Mouse (Mus musculus): ENCODE data around the gene Dab1. TPM values are rescaled to one million over a fixed set of nuclear protein-coding genes. Genes with fewer than 3 reads are reported as not detected.

Dab1 gene
- polyA plus RNA-seq, 1 experiment from 2014 or later, result 9.8 TPM

DNA sequence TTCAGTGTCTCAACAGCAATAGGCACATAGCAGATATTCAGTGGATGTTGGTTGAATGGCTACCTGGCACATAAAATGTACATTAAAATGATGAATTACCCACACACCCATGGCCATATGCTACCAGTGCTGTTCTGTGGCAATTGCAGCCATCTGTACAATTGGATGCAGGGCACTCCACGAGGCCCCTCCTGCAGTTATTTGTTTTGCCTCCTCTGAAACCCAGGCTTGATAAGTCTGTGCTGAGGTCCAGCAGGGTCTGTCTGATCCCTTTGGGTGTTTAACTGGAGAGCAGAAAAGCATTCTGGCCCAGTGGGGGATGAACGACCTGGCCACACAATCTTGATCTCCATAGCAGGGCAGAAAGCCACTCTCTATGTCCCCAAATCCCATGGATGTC lies 796.3 kb downstream of the Dab1 start:
- H3K36me3 ChIP-seq, result no peaks in the 10 kb centered on the region
- H3K4me1 ChIP-seq, result peaks cover 10% of the 10 kb centered on the region
- H3K27ac ChIP-seq, result no peak overlapping the region
- H3K4me3 ChIP-seq, result no peak overlapping the region
- no peak for DNase-seq (ENCODE audit: low spot score)
- WGBS, result 38% methylated on average over 2 of the region's 2 CpGs
- H3K9me3 ChIP-seq (replicated peaks), result no peaks in the 10 kb centered on the region
- no peaks in the 10 kb centered on the region for H3K27me3 ChIP-seq (ENCODE audit: low read depth, poor library complexity, severe bottlenecking)

GRCm38 (mm10) chr4:104418354-104418753 lies 799.2 kb downstream of the Dab1 start:
- WGBS, result 95% methylated on average over 2 of the region's 2 CpGs
- Histone ChIP-seq H3K4me3 (no peak overlapping the region), H3K27me3 (ENCODE audit: low read depth, poor library complexity, severe bottlenecking) (no peaks in the 10 kb centered on the region), H3K27ac (no peak overlapping the region), H3K9me3 (replicated peaks) (no peaks in the 10 kb centered on the region), H3K4me1 (peaks cover 10% of the 10 kb centered on the region), H3K36me3 (no peaks in the 10 kb centered on the region)
- DNase-seq (ENCODE audit: low spot score), result no peak

- DNase-seq (ENCODE audit: low spot score), result no peak
- Histone ChIP-seq H3K9me3 (replicated peaks) (no peaks in the 10 kb centered on the region), H3K4me1 (0 out of 2 replicates have a peak, but pooled peaks cover under 1% of the 10 kb centered on the region), H3K27ac (no peak overlapping the region), H3K36me3 (no peaks in the 10 kb centered on the region), H3K4me3 (no peak overlapping the region), H3K27me3 (ENCODE audit: low read depth, poor library complexity, severe bottlenecking) (no peaks in the 10 kb centered on the region)
- WGBS, result 96% methylated on average over 12 of the region's 12 CpGs
Measured at GRCm38 (mm10) chr4:104420983-104421680, 802.0 kb downstream of the Dab1 start.

- no peak overlapping the region for H3K27ac ChIP-seq
- 92% methylated on average over 7 of the region's 7 CpGs for WGBS
- H3K4me1 ChIP-seq, result no peaks in the 10 kb centered on the region
- H3K27me3 ChIP-seq (ENCODE audit: low read depth, poor library complexity, severe bottlenecking), result no peaks in the 10 kb centered on the region
- H3K9me3 ChIP-seq (replicated peaks), result no peaks in the 10 kb centered on the region
- no peak overlapping the region for H3K4me3 ChIP-seq
- DNase-seq (ENCODE audit: low spot score), result no peak
- H3K36me3 ChIP-seq, result no peaks in the 10 kb centered on the region
Measured at GRCm38 (mm10) chr4:104429127-104429526, 810.0 kb downstream of the Dab1 start.

GRCm38 (mm10) chr4:104431231-104431855 lies 812.2 kb downstream of the Dab1 start:
- H3K9me3 ChIP-seq (replicated peaks), result no peaks in the 10 kb centered on the region
- H3K4me1 ChIP-seq, result no peaks in the 10 kb centered on the region
- no peaks in the 10 kb centered on the region for H3K27me3 ChIP-seq (ENCODE audit: low read depth, poor library complexity, severe bottlenecking)
- DNase-seq (ENCODE audit: low spot score), result no peak
- WGBS, result 84% methylated on average over 7 of the region's 7 CpGs
- H3K36me3 ChIP-seq, result no peaks in the 10 kb centered on the region
- no peak overlapping the region for H3K27ac ChIP-seq
- no peak overlapping the region for H3K4me3 ChIP-seq

DNA sequence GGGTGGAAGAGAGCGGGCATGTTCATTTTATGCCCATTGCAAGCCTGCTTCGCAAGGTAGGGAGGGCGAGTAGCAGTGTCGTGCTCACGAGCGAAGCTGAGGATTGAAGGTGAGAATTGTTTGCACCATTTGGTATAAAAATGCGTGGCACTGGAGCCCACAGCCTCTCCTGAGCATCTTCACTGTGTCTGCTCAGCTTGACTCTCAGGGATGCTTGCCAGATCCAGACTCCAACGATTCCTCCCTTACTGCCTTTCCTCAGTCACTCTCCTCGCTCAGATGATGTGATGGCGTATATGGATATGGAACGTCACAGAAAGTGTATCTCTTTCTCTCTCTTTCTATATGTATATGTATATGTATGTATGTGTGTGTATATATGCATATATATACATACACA lies 813.0 kb downstream of the Dab1 start:
- H3K9me3 ChIP-seq (replicated peaks), result no peaks in the 10 kb centered on the region
- WGBS, result 88% methylated on average over 11 of the region's 11 CpGs
- H3K4me3 ChIP-seq, result no peak overlapping the region
- no peaks in the 10 kb centered on the region for H3K27me3 ChIP-seq (ENCODE audit: low read depth, poor library complexity, severe bottlenecking)
- DNase-seq (ENCODE audit: low spot score), result no peak
- no peaks in the 10 kb centered on the region for H3K36me3 ChIP-seq
- no peak overlapping the region for H3K27ac ChIP-seq
- peaks cover 4% of the 10 kb centered on the region for H3K4me1 ChIP-seq

GRCm38 (mm10) chr4:104435736-104436135 lies 816.6 kb downstream of the Dab1 start:
- DNase-seq (ENCODE audit: low spot score), result no peak
- H3K4me3 ChIP-seq, result no peak overlapping the region
- no peaks in the 10 kb centered on the region for H3K9me3 ChIP-seq (replicated peaks)
- no peak overlapping the region for H3K27ac ChIP-seq
- WGBS, result 91% methylated on average over 5 of the region's 5 CpGs
- no peaks in the 10 kb centered on the region for H3K27me3 ChIP-seq (ENCODE audit: low read depth, poor library complexity, severe bottlenecking)
- peaks cover 15% of the 10 kb centered on the region for H3K4me1 ChIP-seq
- no peaks in the 10 kb centered on the region for H3K36me3 ChIP-seq

DNA sequence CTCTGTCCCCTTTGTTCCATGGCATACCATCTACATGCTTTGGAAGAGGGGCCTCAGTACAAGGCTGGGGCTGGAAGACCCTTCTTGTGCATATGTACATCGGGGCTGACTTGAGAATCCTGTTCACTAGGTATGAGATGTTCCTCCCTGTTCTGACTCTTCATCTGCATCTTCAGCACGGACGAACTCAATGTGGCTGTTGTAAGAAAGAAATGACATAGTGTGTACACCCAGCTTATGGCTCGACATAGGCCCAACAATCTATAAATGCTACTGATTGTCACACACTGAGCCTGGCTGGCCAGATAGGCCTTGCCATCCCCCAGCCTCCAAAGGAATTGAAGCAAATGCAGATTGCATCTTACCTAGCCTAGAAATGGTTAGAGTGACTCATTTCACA lies 817.3 kb downstream of the Dab1 start:
- Histone ChIP-seq H3K27me3 (ENCODE audit: low read depth, poor library complexity, severe bottlenecking) (no peaks in the 10 kb centered on the region), H3K36me3 (no peaks in the 10 kb centered on the region), H3K27ac (no peak overlapping the region), H3K9me3 (replicated peaks) (no peaks in the 10 kb centered on the region), H3K4me1 (peaks cover 15% of the 10 kb centered on the region), H3K4me3 (no peak overlapping the region)
- DNase-seq (ENCODE audit: low spot score), result no peak
- 87% methylated on average over 4 of the region's 4 CpGs for WGBS

DNA sequence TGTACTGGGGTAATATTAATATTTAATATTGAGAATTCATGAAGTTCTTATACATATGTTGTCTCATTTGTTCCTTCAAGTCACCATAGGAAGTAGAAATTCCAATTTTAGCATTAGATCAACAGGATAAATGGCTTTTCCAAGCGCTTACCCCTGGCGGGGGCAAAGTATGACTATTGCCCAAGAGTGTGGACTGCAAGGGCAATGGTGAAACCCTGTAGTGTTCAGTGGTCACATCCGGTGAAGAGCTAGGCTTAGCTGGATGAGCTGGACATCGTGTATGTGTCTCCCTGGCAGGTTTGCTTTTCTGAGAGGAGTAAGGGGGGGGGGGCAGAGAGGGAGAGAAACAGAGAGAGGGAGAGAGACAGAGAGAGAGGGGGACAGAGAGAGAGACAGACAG lies 819.6 kb downstream of the Dab1 start:
- Histone ChIP-seq H3K27ac (no peak overlapping the region), H3K27me3 (ENCODE audit: low read depth, poor library complexity, severe bottlenecking) (no peaks in the 10 kb centered on the region), H3K4me1 (peaks cover 20% of the 10 kb centered on the region), H3K4me3 (no peak overlapping the region), H3K9me3 (replicated peaks) (no peaks in the 10 kb centered on the region), H3K36me3 (no peaks in the 10 kb centered on the region)
- WGBS, result 94% methylated on average over 4 of the region's 4 CpGs
- DNase-seq (ENCODE audit: low spot score), result no peak

DNA sequence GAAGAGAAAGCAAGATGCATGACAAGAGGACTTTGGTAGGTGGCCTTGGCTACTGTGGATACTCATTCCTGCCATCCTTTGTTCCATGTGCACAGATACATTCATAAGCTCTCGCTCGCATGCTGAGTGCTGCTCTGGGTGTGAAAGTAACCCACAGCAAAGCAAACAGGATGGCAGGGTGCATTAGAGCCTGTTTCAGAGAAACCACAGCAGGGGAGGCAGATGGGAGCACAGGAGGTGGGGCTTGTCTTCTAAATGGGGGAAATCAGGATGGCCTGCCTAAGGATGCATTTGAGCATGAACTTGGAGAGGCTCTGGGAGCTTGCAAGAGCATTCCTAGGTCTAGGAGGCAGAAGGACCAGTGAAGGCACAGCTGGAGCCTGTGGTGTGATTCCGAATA lies 820.5 kb downstream of the Dab1 start:
- H3K27me3 ChIP-seq (ENCODE audit: low read depth, poor library complexity, severe bottlenecking), result no peaks in the 10 kb centered on the region
- H3K36me3 ChIP-seq, result no peaks in the 10 kb centered on the region
- no peaks in the 10 kb centered on the region for H3K9me3 ChIP-seq (replicated peaks)
- no peak for DNase-seq (ENCODE audit: low spot score)
- H3K4me3 ChIP-seq, result no peak overlapping the region
- no peak overlapping the region; the same call in 1 of the 2 replicates for H3K27ac ChIP-seq
- peaks cover 24% of the 10 kb centered on the region for H3K4me1 ChIP-seq
- 84% methylated on average over 3 of the region's 3 CpGs for WGBS

DNA sequence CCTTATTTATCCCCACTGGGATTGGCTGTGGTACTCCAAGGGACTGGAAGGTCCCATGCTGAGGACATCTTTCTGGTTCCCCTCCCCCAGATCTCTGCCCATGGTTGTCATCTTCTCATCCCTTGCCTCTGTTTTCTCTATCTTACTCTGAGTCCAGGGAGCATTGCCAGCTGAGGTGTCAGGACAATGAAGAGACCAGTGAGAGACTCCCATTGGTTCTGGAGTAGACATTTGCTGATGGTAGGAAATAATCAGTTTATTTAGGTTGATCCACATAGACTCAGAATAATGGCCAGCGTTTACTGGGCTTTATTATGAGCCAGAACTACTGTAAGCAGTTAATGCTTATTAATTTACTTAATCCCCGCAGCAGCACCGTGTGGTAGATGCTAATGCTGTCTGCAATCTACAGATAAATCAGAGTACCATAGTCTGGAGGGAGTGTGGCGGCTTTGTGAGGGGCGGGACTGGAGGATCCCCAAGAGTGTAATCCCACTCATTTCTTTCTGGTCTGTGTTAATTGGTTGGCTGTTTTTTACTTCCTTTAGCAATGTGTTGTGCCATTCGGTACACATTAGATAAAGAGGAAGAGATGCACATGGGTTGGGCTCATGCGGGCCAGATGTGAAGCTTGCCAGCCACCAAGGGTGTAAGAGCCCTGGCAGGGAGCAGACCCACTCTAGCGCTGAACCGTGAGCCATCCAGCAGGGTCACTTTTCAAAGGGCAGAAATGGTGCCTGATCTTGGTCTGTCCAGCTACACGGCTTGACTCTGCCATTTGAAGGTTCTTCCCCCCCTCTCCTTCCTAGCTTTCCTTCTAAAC lies 824.0 kb downstream of the Dab1 start:
- Histone ChIP-seq H3K36me3 (no peaks in the 10 kb centered on the region), H3K4me1 (peaks cover 13% of the 10 kb centered on the region), H3K27ac (no peak overlapping the region), H3K27me3 (ENCODE audit: low read depth, poor library complexity, severe bottlenecking) (no peaks in the 10 kb centered on the region), H3K9me3 (replicated peaks) (no peaks in the 10 kb centered on the region), H3K4me3 (no peak overlapping the region)
- WGBS, result 78% methylated on average over 10 of the region's 10 CpGs
- DNase-seq (ENCODE audit: low spot score), result no peak

DNA sequence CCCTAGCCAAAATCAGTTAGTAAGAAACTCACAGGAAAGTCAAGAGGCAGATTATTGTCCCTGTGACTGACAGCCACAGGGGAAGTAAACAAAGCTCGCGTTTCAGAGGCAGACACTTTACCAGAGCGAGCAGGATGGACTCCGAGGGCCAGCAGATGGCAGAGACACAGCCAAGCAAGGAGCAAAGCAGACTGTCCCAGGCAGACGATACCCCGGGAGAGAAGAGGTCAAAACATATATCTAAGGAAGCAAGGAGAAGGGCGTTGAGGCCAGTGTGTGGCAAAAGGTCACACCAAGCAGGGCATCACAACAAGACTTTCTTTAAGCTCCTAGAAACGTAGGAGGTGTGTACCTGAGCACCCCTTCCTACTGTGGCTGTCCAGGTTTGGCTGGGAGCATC lies 824.6 kb downstream of the Dab1 start:
- peaks cover 11% of the 10 kb centered on the region for H3K4me1 ChIP-seq
- H3K4me3 ChIP-seq, result no peak overlapping the region
- H3K27ac ChIP-seq, result no peak overlapping the region
- no peaks in the 10 kb centered on the region for H3K27me3 ChIP-seq (ENCODE audit: low read depth, poor library complexity, severe bottlenecking)
- no peaks in the 10 kb centered on the region for H3K36me3 ChIP-seq
- WGBS, result 38% methylated on average over 8 of the region's 8 CpGs
- DNase-seq (ENCODE audit: low spot score), result no peak
- H3K9me3 ChIP-seq (replicated peaks), result no peaks in the 10 kb centered on the region

- no peaks in the 10 kb centered on the region for H3K36me3 ChIP-seq
- no peak for DNase-seq (ENCODE audit: low spot score)
- H3K4me1 ChIP-seq, result peaks cover 11% of the 10 kb centered on the region
- 90% methylated on average over 2 of the region's 2 CpGs for WGBS
- no peaks in the 10 kb centered on the region for H3K9me3 ChIP-seq (replicated peaks)
- H3K27me3 ChIP-seq (ENCODE audit: low read depth, poor library complexity, severe bottlenecking), result no peaks in the 10 kb centered on the region
- H3K27ac ChIP-seq, result no peak overlapping the region
- H3K4me3 ChIP-seq, result no peak overlapping the region
Measured at GRCm38 (mm10) chr4:104444985-104445384, 825.8 kb downstream of the Dab1 start.

Measured in limb, embryonic 10.5 days (tissue).